Mouse (Mus musculus) kidney, postnatal 10 days (tissue): Measurements from ENCODE around the gene Zfp871.
A peak's percentile ranks its signal among the peaks of the same experiment; 100 is the strongest.
"Not testable (repeated sequence)": the region's sequence is repeated elsewhere in the genome, so short reads cannot be mapped to it uniquely, and the experiment has no call there.

ENCODE experiments used
- DNase-seq: peaks from one replicate; pipeline ENCODE4 v3.0.0; 2021; ENCODE audit warnings: mixed read lengths

Gene Zfp871

GRCm38 (mm10) chr17:32729029-32729428 is 59.1 kb downstream of the Zfp871 start:
- DNase-seq, result no peak

GRCm38 (mm10) chr17:32726360-32726759 is 61.7 kb downstream of the Zfp871 start:
- not testable (repeated sequence) for DNase-seq

GRCm38 (mm10) chr17:32722771-32723170 is 65.3 kb downstream of the Zfp871 start:
- peak; percentile 8 for DNase-seq

- not testable (repeated sequence) for DNase-seq
Measured at GRCm38 (mm10) chr17:32722151-32722550, 65.9 kb downstream of the Zfp871 start.
